Mouse (Mus musculus) cortical plate, adult 2 months (tissue): Measurements from ENCODE around the gene Arhgef17.

ENCODE experiments used
- CTCF ChIP-seq: fragments of 200-500 bp; IDR thresholded peaks from 2 replicates; pipeline ENCODE4 v1.5.1; 2011; ENCODE audit warnings: mild to moderate bottlenecking, control low read depth, low read length; ENCODE audit not compliant: insufficient read depth; ENCODE audit errors: extremely low read depth
- POLR2A ChIP-seq: fragments of 200-500 bp; IDR thresholded peaks from 2 replicates; pipeline ENCODE4 v1.6.1; 2011; ENCODE audit warnings: mild to moderate bottlenecking, low read length, control low read depth; ENCODE audit not compliant: insufficient read depth; ENCODE audit errors: extremely low read depth

DNA sequence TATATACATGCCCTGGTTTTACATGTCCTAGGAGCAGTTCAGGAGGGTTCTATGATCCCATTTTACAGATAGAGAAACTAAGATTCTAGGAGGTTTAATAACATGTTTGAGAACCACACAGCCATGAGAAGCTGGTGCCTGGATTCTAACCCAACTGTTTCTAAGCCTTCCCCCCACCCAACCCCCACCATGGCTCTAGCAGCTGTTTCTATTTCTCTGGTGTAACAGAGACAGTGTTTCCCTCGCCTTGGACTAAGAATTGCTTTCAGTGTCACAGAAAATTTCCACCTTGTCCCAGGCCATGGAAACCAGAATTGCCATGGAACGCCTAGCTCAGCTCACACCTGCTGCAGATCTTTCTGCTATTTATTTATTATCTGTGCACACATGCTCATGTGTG lies 28.6 kb upstream of the Arhgef17 start:
- TF ChIP-seq CTCF, result no peak
- TF ChIP-seq POLR2A, result no peak
